Comparison of ENCODE assay signal across 17 mouse cellular contexts in the genomic region with DNA sequence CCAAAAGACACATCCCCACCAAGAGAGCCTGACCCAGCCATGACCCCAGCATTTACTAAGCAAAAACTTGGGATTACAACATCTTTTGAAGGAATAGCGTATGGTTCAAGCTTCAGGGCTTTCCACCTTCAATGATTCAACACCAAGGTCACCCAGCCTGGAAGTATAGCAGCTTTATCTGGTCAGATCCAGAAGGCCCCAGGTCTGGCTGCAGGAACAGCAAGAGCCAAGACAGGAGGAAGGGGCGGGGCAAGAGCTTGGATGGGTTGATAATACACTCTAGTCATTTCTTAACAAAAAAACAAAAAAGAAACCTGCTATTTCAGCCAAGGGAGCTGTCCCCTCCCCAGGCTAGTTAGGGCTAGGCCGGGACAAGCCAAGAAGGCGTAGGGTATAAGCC. TPM values are rescaled to one million over a fixed set of nuclear protein-coding genes. Genes with fewer than 3 reads are reported as not detected.
DNase-seq lines count a peak whose midpoint lies in the region; ATAC-seq and TF ChIP-seq lines count a peak whose summit lies in the region.
"Had no signal": no experiment of that assay in that cellular context is flagged by ENCODE, and none has a peak within 500 bp of the region (broad histone marks: within the 10 kb centered on the region; RNA-seq: fewer than 3 reads in every experiment).

No protein-coding gene starts in this region.

- no peak for ATAC-seq in heart, embryonic 15.5 days (replicated peaks; ENCODE audit: insufficient number of reproducible peaks, insufficient read depth, low FRiP score, low read depth)
- ATAC-seq in liver, postnatal 0 days = no peak

- intact Hi-C loops in heart, postnatal 36 days (cut with DNase I) = no loop called here

- no peak overlapping the region for H3K4me3 ChIP-seq in heart, embryonic 15.5 days
- 0 out of 2 replicates have a peak overlapping the region, but pooled peaks have one; percentile 89 for H3K4me3 ChIP-seq in E14TG2a.4 (replicated peaks; ENCODE audit: low read length)
- no peak overlapping the region for H3K4me3 ChIP-seq in liver, postnatal 0 days (ENCODE audit: low read depth, low read length)
- H3K4me3 ChIP-seq: forebrain, embryonic 12.5 days had no signal

- peaks cover 11% of the 10 kb centered on the region; the same call in 1 of the 2 replicates for H3K36me3 ChIP-seq in heart, embryonic 15.5 days
- peaks cover 33% of the 10 kb centered on the region for H3K36me3 ChIP-seq in E14TG2a.4 (ENCODE audit: insufficient read depth, low read length)
- H3K36me3 ChIP-seq in liver, postnatal 0 days (replicated peaks; ENCODE audit: insufficient read depth, low read length) = peaks cover 15% of the 10 kb centered on the region

- no peak overlapping the region for H3K4me2 ChIP-seq in heart, embryonic 15.5 days
- peak overlapping the region; percentile 20 for H3K4me2 ChIP-seq in liver, postnatal 0 days (ENCODE audit: low read depth, low read length)
- H3K4me2 ChIP-seq: forebrain, embryonic 12.5 days had no signal

- no peak for DNase-seq in heart, postnatal 36 days
- DNase-seq in ZHBTc4 (ENCODE audit: low read depth, low spot score) = peak; percentile 94
- DNase-seq in liver, postnatal 0 days = peak; percentile 50
- DNase-seq in layer of hippocampus, postnatal 10 days (ENCODE audit: low spot score in 2 of 2) = no peak
- DNase-seq in cerebellum, adult 9-11 months = no peak
- no peak for DNase-seq in adrenal gland, adult 18-20 months (ENCODE audit: low spot score in 2 of 2)
- DNase-seq: cerebellum, adult 2 months; gastrocnemius, postnatal 10 days; heart, postnatal 14 days; kidney, adult 8-10 months; lung, postnatal 4 days; right cerebral cortex, postnatal 4 days; thymus, adult 18-20 months had no signal

- peaks cover 80% of the 10 kb centered on the region for H3K4me1 ChIP-seq in heart, embryonic 15.5 days (replicated peaks)
- H3K4me1 ChIP-seq in E14TG2a.4 (replicated peaks; ENCODE audit: low read depth, low read length) = peaks cover 92% of the 10 kb centered on the region
- peaks cover 73% of the 10 kb centered on the region for H3K4me1 ChIP-seq in liver, postnatal 0 days (ENCODE audit: insufficient read depth)

- 80% methylated on average over 4 of the region's 4 CpGs for whole genome bisulfite sequencing in heart, embryonic 15.5 days
- WGBS in liver, postnatal 0 days (ENCODE audit: insufficient replicate concordance) = 57% methylated on average over 4 of the region's 4 CpGs

- 0 out of 2 replicates have a peak overlapping the region, but pooled peaks have one; percentile 19 for H3K27ac ChIP-seq in heart, embryonic 15.5 days
- H3K27ac ChIP-seq in liver, postnatal 0 days (ENCODE audit: low read depth) = peak overlapping the region; percentile 2; the same call in 1 of the 2 replicates
- H3K27ac ChIP-seq: forebrain, embryonic 12.5 days had no signal

- no peaks in the 10 kb centered on the region for H3K9me3 ChIP-seq in heart, embryonic 15.5 days (replicated peaks)
- no peaks in the 10 kb centered on the region for H3K9me3 ChIP-seq in E14TG2a.4 (ENCODE audit: low read length)
- no peaks in the 10 kb centered on the region for H3K9me3 ChIP-seq in liver, postnatal 0 days (ENCODE audit: low read length)
- H3K9me3 ChIP-seq: forebrain, embryonic 12.5 days; limb, embryonic 15.5 days had no signal

- no peak for TF ChIP-seq CTCF in E14TG2a.4 (conservative IDR thresholded peaks at IDR 0.05; ENCODE audit: low read length)
- TF ChIP-seq CTCF in liver, postnatal 0 days (IDR thresholded peaks at IDR 0.05; ENCODE audit: low read depth) = no peak

- no peak for TF ChIP-seq EP300 in liver, postnatal 0 days (IDR thresholded peaks at IDR 0.05; ENCODE audit: low read depth)

- no peaks in the 10 kb centered on the region for H3K27me3 ChIP-seq in heart, embryonic 15.5 days
- 0 out of 2 replicates have a peak, but pooled peaks cover 5% of the 10 kb centered on the region for H3K27me3 ChIP-seq in E14TG2a.4 (ENCODE audit: insufficient read depth, low read length)
- H3K27me3 ChIP-seq in liver, postnatal 0 days (ENCODE audit: insufficient read depth, low read length) = no peaks in the 10 kb centered on the region
- H3K27me3 ChIP-seq: limb, embryonic 15.5 days had no signal

- no peak overlapping the region for H3K9ac ChIP-seq in heart, embryonic 15.5 days
- H3K9ac ChIP-seq in liver, postnatal 0 days (replicated peaks) = no peak overlapping the region
- H3K9ac ChIP-seq: forebrain, embryonic 12.5 days; limb, embryonic 15.5 days had no signal

RNA-seq across cellular contexts. Expression of a gene that starts 2.0 kb away (rescaled TPM):
- polyA plus RNA-seq in heart, embryonic 15.5 days (2015; fragmentation: Nextera tagmentation; extraction: Ambion mirVana) = 0.53 TPM in 1 of 2 replicates, not detected in the other
- not detected for total RNA-seq in heart, postnatal 36 days (2021)
- 0.07 TPM in 1 of 2 replicates, not detected in the other for polyA plus RNA-seq in liver, postnatal 0 days (2015; fragmentation: Nextera tagmentation; extraction: Ambion mirVana)
- total RNA-seq in layer of hippocampus, postnatal 10 days (2021) = not detected
- total RNA-seq in adrenal gland, adult 18-20 months (2021) = not detected
- total RNA-seq: gastrocnemius, postnatal 10 days; heart, postnatal 14 days had no signal
- polyA plus RNA-seq: forebrain, embryonic 12.5 days had no signal

RNA-seq across cellular contexts. Expression of a gene that starts 2.1 kb away (rescaled TPM):
- 15.1 and 24.5 TPM in 2 replicates for polyA plus RNA-seq in heart, embryonic 15.5 days (2015; fragmentation: Nextera tagmentation; extraction: Ambion mirVana)
- total RNA-seq in heart, postnatal 36 days (2021) = 1 to 10 TPM; 5.8 to 6.5 TPM
- polyA plus RNA-seq in liver, postnatal 0 days (2015; fragmentation: Nextera tagmentation; extraction: Ambion mirVana) = 7.4 and 8.2 TPM in 2 replicates
- total RNA-seq in layer of hippocampus, postnatal 10 days (2021) = 10 to 100 TPM in 1 of 2 experiments, 1 to 10 TPM in 1; 8.6 to 12.1 TPM
- total RNA-seq in adrenal gland, adult 18-20 months (2021) = 1 to 10 TPM; 4.1 to 6.5 TPM

RNA-seq across cellular contexts. Expression of a gene that starts 16.2 kb away (rescaled TPM):
- 16.2 and 20.4 TPM in 2 replicates for polyA plus RNA-seq in heart, embryonic 15.5 days (2015; fragmentation: Nextera tagmentation; extraction: Ambion mirVana)
- under 1 TPM; 0.60 to 0.78 TPM for total RNA-seq in heart, postnatal 36 days (2021)
- 1.9 and 2.1 TPM in 2 replicates for polyA plus RNA-seq in liver, postnatal 0 days (2015; fragmentation: Nextera tagmentation; extraction: Ambion mirVana)
- 100 to 1,000 TPM; 135 to 139 TPM for total RNA-seq in layer of hippocampus, postnatal 10 days (2021)
- total RNA-seq in adrenal gland, adult 18-20 months (2021) = 1 to 10 TPM; 3.1 to 5.4 TPM

RNA-seq across cellular contexts. Expression of a gene that starts 20.5 kb away (rescaled TPM):
- polyA plus RNA-seq in heart, embryonic 15.5 days (2015; fragmentation: Nextera tagmentation; extraction: Ambion mirVana) = 39.7 and 48.4 TPM in 2 replicates
- 10 to 100 TPM; 40.3 to 43.2 TPM for total RNA-seq in heart, postnatal 36 days (2021)
- 12.9 and 14.8 TPM in 2 replicates for polyA plus RNA-seq in liver, postnatal 0 days (2015; fragmentation: Nextera tagmentation; extraction: Ambion mirVana)
- 10 to 100 TPM; 56.8 to 58.0 TPM for total RNA-seq in layer of hippocampus, postnatal 10 days (2021)
- 10 to 100 TPM; 55.2 to 57.2 TPM for total RNA-seq in adrenal gland, adult 18-20 months (2021)

RNA-seq across cellular contexts. Expression of a gene that starts 29.0 kb away (rescaled TPM):
- polyA plus RNA-seq in heart, embryonic 15.5 days (2015; fragmentation: Nextera tagmentation; extraction: Ambion mirVana) = 806 and 862 TPM in 2 replicates
- total RNA-seq in heart, postnatal 36 days (2021) = 100 to 1,000 TPM; 180 to 208 TPM
- 93.4 and 102 TPM in 2 replicates for polyA plus RNA-seq in liver, postnatal 0 days (2015; fragmentation: Nextera tagmentation; extraction: Ambion mirVana)
- total RNA-seq in layer of hippocampus, postnatal 10 days (2021) = 10 to 100 TPM; 31.2 to 37.7 TPM
- 100 to 1,000 TPM; 300 to 824 TPM for total RNA-seq in adrenal gland, adult 18-20 months (2021)

Comparison
In these comparisons a context has a peak if more than half of its experiments do, and no peak if none do; other contexts are left out.
1. DNase-seq: peak in ZHBTc4 (single experiment) and liver, postnatal 0 days (single experiment); none in heart, postnatal 36 days (0 of 2), layer of hippocampus, postnatal 10 days (0 of 2), cerebellum, adult 9-11 months (single experiment) and adrenal gland, adult 18-20 months (0 of 2).
2. RNA of a gene that starts 16.2 kb away (total RNA-seq): 135 to 139 TPM in layer of hippocampus, postnatal 10 days; 3.1 to 5.4 TPM in adrenal gland, adult 18-20 months and 0.60 to 0.78 TPM in heart, postnatal 36 days; every median in the first group is over 10 times any median in the second.